Mouse (Mus musculus) layer of hippocampus, adult 9-10 months (tissue): ENCODE results near the gene Map3k12.

ENCODE experiments used
- DNase-seq: peaks from one replicate; pipeline ENCODE4 v3.0.0; 2022; ENCODE audit warnings: low spot score

Map3k12 gene

DNA sequence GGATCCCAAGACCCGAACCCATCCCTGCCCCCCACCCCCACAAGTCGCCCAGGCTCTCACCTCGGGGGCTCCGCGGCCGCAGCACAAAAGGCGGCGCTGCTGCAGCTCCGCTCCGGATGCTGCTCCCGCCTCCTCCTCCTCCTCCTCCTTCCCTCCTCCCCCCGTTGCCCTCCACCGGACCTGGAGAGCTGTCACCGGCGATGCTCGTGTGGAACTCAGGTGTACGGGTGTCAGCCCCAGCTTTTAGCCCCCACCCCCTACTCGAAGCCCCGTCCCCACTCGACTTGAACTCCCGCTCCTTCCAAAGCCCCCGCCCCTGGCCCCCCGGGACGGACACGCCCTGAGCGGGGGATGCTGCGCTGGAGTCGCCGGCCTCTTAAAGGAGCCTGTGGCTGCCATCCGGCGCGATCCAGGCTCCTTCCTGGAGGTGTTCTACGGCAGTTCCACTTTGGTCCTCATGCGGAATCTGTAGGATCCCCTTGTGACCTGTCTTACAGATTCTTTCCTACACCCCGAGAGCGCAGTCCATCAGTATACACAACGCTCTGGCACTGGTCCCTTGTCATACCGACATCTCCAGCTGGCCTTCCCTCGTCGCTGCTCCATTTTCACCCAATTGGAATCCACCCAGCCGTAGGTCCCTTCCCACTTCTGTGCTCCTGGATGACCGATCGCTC lies at the start of gene Map3k12:
Gene Map3k12, minus strand, starts transcription at position 337 of the 677 bp plus-strand sequence.
- peak; percentile 51 for DNase-seq

DNA sequence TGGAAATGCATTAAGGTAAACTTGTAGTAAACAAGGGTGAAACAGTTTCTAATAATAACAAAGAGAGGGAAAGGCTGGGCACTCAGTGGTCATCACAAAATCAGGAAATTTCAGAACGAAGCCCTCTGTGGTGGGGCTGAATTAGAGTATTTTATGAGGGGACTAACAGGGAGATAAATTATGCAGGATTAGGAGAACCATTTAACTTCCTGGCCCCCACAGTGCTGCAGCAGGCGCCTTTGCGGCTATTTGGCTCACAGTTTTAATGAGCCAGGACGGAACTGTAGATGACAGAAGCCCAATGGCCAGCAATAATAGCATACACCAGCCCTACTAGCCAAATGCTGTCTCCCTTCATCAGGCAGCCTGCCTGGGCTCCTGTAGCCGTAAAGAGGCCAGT lies 46.8 kb upstream of the Map3k12 start:
- DNase-seq = no peak

DNA sequence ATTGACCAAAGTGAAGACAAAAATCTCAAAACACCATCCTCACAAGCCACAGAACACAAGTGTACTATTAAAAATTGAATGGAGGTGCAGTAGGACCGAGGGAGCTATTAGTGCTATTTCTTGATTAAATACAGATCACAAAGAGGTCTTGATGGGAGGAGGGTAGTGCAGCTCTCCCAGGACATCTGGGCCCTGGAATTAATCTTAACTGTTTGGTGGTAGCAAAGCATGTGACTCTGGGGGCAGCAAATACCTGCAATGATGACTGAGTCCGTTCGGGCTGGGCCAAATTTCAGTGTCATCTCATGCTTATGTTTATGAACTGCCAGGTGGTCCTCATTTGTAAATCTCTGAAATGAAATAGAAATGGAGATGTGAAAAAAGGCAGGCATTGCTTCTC lies 46.2 kb upstream of the Map3k12 start:
- DNase-seq = no peak

DNA sequence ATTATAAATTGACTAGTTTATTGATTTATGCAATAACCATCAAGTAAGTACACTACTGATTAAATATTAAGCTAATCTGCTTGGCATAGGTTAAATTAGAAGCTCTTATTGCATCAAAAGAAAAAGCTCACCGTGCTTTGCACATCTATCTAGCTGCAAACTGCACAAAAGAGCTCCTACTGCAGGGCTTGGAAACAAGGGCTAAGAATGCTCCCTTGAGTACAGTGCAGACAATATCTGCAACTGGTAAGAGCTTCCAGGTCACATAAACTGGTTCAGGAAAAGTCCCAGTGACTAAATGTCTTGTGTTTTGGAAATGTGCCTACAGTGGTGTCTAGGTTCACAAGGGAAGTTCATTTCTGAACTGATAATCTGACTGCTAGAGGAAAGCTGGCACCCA lies 45.6 kb upstream of the Map3k12 start:
- no peak for DNase-seq

DNA sequence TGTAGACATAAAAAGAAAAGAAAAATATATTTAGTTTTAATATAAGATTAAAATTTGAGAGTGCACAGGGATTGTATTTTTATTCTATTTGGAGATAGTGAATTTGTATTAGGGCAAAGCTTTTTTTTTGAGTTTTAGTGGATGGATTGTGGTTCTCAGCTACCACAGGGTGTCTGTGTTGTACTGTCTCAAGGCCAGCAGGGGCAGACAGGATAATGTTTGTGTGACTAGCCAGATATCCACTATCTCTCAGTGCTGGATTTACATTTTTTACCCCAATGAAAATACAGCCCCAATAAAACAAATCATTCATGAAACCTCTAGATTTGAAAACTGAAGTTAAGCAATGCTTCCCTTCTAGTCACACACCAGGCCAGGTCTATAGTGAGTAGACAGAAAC lies 40.7 kb upstream of the Map3k12 start:
- no peak for DNase-seq

DNA sequence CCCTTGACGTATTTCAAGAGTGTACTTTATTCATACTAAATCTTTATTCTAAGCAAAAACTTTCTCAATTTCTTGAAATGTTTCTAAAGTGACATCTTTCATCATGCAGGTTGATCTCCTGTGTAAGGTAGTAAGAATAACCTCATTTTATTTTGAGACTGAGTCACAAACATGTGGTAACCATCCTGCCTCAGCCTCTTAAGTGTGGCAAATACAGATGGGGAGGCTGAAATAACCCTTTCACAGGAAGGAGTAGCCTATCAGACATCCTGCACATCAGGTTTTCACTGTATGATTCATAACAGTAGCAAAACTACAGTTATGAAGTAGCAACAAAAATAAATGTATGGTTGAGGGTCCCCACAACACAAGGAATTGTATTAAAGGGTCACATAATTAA lies 38.7 kb upstream of the Map3k12 start:
- DNase-seq = no peak

DNA sequence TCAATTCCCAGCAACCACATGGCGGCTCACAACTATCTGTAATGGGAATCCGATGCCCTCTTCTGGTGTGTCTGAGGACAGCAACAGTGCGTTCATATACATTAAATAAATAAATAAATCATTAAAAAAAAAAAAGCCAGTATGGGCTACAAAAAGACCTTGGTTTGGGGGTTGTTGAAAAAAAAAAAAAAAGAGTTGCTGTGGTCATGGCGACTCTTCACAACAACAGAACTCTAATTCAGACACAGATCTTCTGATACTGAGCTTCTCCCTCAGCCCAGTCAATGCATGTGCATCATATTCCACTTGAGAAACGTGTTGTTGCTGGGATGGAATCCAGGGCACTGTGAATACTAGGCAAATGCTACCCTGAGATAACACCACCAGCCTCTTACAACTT lies 35.7 kb upstream of the Map3k12 start:
- no peak for DNase-seq

DNA sequence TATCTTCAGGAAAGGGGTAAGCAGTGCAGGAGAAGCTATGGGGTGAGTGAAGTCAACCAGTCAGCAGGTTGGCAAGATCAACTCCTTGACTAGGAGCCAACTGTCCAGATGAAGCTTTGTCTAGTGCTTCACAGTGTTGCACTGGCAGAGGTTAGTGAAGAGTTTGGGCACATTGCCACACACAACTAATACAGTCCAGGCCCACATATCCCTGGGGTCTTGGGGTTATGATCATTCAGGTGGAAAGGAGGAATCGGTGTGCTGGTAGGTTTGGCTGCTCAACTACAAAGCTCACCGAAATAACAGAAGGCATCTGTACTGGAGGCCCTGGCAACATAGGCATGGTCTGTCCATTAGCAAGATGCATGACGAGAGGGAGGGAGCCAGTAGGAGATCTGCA lies 30.6 kb upstream of the Map3k12 start:
- no peak for DNase-seq

DNA sequence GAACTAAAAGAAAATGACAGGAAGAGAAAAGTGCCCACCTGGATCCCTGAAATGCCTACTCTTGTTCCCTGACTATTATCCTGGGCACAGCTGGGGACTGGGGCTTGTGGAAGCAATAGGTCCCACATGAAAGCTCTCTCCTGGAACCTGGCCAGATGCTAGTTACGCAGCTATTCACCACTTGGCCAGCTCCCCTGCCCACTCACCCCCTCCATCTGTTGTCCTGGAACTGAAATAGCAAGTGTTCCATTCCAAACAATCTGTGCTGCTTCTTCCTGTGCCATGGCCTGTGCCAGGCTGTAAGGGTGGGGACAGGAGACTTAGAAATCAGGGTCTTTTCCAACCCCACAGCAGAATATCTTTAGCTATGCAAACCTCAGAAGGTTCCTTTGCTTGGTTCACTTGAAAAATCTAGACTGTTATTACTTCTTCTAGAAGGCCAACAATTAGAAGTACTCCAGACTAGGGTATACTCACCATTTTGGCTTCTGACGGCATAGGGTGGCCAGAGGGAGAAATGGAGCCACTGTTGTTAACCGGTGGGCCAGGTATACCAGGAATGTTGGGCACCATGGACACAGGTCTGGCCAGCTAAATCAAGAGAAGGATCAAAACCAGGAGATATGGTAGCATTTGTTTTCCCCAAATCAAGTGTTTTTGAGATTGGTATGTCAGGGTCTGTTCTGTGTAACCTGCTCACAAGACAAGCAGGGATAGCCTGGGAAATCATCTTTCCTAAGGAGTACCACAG lies 30.0 kb upstream of the Map3k12 start:
- peak; percentile 91 for DNase-seq

DNA sequence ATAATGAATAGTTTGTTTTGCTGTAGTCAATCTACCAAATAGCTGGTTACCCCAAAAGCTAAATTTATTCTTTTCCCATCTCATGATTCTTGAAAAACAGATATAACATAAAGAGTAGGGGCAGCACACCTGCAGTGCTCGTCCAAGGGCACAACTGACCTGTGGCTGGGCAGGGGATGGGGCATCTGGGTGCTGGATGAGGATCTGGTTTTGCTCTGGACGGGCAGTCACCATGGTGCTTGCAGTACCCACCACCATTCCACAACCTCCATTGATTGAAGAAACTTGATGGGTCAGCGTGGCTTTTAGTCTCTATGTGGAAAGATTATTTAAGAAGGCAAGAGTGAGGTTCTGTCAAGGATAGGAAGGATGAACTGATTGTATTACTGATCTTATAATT lies 29.4 kb upstream of the Map3k12 start:
- no peak for DNase-seq

DNA sequence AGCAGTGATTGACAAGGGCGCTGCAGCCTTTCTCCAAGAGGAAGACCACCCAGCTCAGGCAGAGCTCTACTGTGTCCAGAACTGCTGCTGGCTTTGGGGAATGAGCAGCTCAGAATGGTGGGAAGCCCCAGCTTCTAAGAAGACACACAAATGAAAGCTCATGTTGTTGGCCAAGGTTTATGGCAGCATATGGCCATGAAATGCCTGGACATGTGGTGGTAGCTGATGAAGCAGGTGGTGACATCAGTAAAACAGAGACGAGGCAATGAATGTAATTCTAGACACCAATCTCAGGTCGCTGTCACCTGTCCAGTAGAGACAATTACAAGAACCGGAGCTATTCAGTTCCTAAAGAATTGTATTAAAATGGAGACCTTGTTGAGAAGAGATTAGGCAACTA lies 27.9 kb upstream of the Map3k12 start:
- peak; percentile 33 for DNase-seq

DNA sequence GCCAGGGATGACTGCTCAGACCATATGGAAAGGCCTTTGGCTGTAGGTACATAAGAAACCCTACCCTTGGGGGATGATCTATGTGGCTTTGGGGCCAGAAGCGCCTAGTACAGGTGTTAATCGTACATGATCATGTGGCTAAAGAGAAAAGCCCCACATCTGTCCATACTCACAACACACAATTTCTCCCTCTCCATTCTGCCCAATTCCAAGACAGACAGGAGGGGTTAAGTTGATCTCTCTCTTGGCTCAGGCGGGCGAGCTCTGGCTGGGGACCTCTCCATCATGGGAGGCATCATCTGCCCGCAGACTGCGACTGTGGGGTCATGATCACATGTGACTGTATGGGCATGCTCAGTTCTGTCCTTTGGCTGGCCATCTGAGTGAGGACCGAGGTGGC lies 17.1 kb upstream of the Map3k12 start:
- no peak for DNase-seq

DNA sequence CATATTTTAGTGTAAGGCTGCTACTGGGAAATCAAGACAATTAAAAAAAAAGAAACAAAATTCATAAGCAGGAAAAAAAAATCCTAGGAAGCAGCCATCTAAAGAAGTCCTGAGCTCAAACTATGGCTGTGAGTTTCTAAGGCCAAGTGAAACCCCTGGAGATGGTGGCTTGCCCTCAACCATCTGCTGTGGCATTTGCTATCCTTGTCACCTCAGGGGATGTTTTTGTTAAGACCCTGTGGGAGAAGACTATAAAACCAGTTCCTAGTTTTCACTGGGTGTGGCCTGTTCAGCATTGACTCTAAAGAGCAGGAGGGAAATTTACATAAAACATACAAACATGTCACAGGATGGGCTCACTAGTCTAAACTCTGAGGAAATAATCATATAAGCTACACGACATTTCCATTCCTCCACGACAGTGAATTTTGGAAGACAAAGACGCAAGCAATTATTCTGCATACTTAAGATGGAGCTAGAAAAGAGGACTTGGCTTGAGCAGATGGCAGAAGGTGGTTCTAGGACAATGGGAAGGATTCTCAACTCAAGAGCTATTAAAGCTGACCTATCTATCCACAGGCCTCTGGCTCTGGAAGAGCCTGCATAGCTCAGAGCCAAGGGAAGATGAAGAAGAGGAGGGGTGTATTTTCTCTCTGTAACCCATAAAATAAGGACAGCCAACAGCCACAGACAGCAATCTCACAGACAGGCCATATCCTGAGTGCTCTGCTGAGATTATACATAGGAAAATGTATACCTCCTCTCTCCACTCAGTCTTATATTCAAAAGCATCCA lies 15.4 kb upstream of the Map3k12 start:
- no peak for DNase-seq

DNA sequence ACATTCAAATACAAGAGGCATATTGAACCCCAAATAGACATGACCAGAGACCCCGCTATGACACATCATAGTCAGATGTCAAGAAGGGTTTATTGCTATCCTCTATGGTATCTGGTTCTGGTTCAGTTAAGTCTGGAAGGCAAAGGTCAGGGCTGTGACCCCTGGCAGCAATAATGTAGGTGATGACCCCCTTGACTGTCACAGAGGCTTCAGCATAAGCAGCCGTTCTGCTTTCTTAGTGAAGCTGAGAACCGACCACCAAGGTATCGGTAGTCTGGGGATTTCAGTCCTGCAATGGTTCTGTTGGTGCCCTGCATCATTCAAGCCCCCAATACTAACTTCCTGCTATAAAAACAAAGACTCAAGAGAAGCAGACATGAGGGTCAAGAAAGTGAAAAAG lies 14.7 kb upstream of the Map3k12 start:
- no peak for DNase-seq

DNA sequence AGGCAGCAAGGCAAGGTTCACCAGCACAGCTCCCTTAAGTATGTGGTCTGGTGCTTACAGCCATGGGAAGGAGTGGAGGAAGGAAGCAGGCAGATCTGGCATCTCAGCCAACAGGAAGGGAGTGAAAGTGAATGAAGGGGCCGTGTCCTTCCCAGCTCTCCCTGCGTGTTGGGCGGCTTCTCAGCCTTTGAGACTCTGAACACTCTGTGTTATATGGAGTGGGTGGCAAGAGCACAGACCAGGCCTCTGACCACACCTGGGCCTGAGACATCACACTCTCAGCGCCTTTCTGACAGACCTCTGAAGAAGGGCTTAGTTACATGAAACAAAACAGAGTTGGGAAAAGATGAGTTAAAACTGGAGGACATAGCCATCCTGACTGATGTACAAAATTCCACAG lies 13.7 kb upstream of the Map3k12 start:
- DNase-seq = no peak

DNA sequence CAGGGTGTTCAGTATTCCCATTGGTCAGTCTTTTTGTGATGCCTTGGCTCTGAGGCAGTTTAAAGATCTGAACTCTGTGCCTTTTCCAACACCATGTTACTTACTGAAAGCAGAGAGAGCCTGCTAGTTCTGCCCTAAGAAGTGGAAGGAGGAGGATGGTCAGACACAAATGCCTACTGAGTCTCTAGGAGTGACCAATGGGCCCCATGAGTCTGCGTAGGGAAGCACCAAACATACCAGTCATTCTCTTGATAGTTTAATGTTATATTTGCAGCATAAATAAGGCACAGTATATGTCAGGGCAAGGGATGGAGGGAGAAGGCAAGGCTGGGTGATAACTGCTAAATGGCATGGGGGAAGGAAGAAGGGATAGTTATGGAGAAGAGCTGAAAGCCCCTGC lies 11.5 kb upstream of the Map3k12 start:
- no peak for DNase-seq

DNA sequence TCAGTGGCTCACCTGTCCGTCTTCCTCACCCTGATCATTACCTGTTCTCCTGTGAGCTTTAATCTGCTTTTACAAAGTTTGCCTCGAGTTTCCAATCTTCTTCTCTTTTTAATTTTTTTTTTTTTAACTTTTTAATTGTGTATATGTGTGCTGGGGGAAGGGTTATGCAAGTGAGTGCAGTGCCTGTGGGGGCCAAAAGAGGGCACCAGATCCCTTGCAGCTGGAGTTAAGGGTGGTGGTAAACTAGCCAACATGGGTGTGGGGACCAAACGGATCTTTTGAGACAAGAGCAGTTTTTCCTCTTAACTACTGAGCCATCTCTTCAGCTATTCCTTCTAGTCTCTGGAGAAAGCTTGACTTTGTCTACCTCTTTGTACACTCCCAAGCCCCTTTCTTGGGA lies 11.1 kb upstream of the Map3k12 start:
- DNase-seq = no peak

DNA sequence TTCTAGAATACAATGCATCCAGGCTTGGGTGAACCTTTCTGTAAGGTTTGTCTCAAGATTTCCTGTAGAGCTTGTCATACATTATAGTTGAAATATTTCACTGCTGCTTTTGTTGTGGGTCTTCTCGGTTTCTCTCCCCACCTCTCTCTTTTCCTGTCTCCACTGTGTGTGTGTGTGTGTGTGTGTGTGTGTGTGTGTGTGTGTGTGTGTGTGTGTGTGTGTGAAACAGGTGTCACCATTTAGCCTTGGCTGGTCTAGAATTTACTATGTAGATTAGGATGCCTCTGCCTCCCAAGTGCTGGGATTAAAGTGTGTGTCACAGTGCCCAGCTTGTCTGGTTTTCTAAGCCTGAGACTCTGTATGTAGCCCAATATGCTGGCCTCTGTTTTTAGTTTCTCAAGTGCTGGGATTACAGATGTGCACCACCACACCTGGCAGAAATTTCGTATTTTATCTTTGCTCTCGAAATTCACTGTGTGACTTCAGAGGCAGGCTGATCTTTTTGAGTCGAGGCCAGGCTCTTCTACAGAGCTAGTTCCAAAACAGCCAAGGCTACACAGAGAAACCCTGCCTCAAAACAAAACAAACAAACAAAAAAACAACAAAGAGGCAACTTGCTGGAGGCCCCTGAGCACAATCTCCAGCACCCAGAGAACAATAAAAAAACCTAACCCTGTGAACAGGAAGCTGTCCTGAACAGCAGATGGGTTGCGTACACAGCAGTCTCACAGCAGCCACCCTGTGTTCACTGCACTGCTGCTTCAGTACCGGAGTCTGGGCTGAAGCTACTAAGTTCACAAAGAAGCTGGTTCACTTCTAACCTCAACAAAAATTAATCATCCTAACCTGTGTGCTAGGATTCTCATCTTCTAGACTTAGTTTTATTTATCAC lies 9.5 kb upstream of the Map3k12 start:
- no peak for DNase-seq

DNA sequence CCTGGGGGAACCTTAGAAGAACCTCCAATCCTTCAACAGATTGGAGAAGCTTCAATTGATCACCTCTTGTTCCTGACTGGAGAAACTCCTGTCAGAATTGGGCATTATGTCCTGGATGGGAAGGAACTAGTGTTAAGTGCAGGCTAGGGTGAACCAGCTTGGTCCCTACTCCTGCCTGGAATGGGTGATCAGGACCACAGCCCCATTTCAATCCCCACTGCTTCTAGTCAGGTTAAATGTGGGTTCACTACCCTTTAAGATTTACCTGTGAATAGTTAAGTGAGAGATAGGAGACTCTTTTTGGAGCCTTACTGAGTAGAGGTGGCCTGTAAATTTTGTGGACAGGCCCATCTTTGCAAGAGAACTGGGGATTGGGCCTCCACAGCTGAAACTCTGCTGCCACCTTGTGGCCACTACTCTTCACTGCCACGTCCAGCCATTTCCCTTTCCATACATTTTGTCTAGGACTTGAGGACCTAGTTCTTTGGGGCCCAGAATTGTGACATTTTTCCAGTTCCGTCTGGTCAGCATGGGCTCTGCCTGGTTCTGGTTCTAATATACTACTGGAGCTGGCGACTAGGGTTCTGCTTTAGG lies 8.1 kb upstream of the Map3k12 start, which contains the start of gene Npff:
Gene Npff, minus strand, starts transcription at position 51 of the 594 bp plus-strand sequence.
- DNase-seq = peak; percentile 71

DNA sequence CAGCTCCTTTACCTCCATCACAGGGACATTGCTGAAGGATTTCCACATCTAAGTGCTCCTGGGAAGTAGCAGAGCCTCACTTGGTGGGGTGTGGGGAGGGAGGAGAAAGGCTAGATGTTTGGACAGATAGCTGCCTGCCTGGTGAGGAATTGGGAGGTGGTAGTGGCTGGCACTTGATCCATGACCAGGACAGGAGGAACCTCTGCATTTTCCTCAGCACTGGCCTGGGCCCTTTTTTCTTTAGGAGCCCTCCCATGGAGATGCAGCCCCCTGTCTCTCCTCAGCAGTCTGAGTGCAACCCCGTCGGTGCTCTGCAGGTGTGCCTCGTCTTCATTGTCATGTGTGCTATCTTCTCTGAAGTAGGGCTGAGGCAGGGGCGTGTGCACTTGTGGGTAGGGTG lies 4.6 kb upstream of the Map3k12 start:
- no peak for DNase-seq

DNA sequence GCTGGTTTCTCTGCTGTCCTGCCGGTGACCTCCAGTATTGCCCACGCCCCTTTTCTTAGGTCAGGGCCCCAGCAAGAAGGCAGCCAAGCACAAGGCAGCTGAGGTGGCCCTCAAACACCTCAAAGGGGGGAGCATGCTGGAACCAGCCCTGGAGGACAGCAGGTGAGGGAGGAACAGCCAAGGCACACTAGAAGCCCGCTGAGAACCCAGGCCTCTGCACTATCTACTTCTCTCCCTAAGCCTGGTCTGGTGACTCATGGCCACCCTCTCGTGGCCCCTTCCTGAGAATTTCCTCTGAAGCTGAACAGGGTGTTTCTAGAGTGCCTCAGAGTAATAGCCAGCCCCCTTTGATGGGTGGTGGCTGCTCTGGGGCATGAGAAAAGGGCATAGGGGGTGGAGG lies 3.6 kb upstream of the Map3k12 start:
- DNase-seq = no peak
